Mouse (Mus musculus): Measurements from ENCODE around the gene Polr3gl. TPM values are rescaled to one million over a fixed set of nuclear protein-coding genes. Genes with fewer than 3 reads are reported as not detected.

Polr3gl gene
- polyA plus RNA-seq, 1 experiment from 2014 or later, result 20.5 TPM

DNA sequence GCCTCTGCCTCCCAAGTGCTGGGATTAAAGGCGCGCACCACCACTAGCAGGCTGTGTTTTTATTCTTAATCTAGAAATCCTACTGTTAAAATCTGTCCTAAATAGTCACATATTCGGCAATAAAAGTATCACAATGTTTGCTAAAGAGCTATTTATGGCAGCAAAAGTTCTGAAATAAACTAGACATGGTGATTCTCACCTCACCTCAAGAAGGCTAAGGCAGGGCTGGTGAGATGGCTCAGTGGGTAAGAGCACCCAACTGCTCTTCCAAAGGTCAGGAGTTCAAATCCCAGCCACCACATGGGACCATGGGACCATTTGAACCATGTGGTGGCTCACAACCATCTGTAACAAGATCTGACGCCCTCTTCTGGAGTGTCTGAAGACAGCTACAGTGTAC, 3.3 kb downstream of the Polr3gl start:
- no peak overlapping the region for H3K27ac ChIP-seq (ENCODE audit: low read depth, low read length)

GRCm38 (mm10) chr3:96583386-96583785, 10.6 kb downstream of the Polr3gl start:
- peaks cover 3% of the 10 kb centered on the region; the same call in 1 of the 2 replicates for H3K4me1 ChIP-seq (ENCODE audit: control insufficient read depth, insufficient read depth, low read length)
- no peaks in the 10 kb centered on the region for H3K9me3 ChIP-seq (ENCODE audit: control insufficient read depth, low read length)
- H3K27ac ChIP-seq (ENCODE audit: low read depth, low read length), result no peak overlapping the region
- no peak for ATAC-seq (ENCODE audit: low read depth)
- H3K36me3 ChIP-seq (ENCODE audit: control insufficient read depth, insufficient read depth, low read length), result no peaks in the 10 kb centered on the region
- H3K27me3 ChIP-seq (ENCODE audit: control insufficient read depth, insufficient read depth, low read length), result no peaks in the 10 kb centered on the region
- 91% methylated on average over 5 of the region's 5 CpGs for WGBS
- H3K9ac ChIP-seq (replicated peaks; ENCODE audit: low read depth, low read length), result no peak overlapping the region
- no peak overlapping the region for H3K4me3 ChIP-seq (ENCODE audit: low read depth, low read length)
- H3K4me2 ChIP-seq (ENCODE audit: low read depth, low read length), result no peak overlapping the region

More for the DNA sequence above, 3.3 kb downstream of the Polr3gl start:
- H3K4me2 ChIP-seq (ENCODE audit: low read depth, low read length), result no peak overlapping the region
- no peak overlapping the region for H3K4me3 ChIP-seq (ENCODE audit: low read depth, low read length)
- peaks cover 10% of the 10 kb centered on the region for H3K4me1 ChIP-seq (ENCODE audit: control insufficient read depth, insufficient read depth, low read length)
- 85% methylated on average over 4 of the region's 4 CpGs for WGBS
- no peaks in the 10 kb centered on the region for H3K36me3 ChIP-seq (ENCODE audit: control insufficient read depth, insufficient read depth, low read length)
- H3K9ac ChIP-seq (replicated peaks; ENCODE audit: low read depth, low read length), result no peak overlapping the region
- no peaks in the 10 kb centered on the region for H3K9me3 ChIP-seq (ENCODE audit: control insufficient read depth, low read length)
- no peaks in the 10 kb centered on the region for H3K27me3 ChIP-seq (ENCODE audit: control insufficient read depth, insufficient read depth, low read length)
- ATAC-seq (ENCODE audit: low read depth), result no peak

DNA sequence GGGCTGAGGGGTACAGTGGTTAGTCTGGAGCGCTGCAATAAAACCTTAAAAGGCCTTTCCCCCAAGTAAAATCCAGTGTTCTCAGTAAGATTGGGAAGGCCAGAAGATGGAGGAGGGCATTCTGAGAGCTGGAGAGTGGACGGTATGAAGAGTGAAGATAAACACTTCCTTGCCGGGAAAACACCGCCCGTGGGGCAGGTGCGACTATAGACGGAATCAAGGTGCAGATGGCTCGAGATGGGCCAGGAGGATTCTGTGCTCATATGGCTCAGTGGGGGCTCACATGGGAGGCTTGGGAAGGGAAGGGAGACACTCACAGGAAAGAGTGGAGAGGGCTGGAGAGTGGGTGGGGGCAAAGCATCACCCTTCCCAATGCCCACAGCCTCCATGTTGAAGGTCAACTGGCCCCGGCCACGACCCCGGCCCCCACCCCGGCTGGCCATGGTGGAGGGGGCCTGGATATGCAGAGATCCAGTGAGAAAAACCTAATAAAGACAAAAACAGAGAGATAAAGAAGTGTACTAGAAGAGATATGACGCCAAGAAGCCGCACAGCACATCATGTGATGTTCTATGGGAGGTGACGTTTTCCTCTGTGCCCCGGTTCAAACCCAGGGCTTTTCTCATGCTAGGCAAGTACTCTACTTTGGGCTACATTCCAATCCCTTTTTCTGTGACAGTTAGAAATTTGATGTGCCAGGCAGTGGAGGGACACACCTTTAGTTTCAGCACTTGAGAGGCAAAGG, 12.0 kb downstream of the Polr3gl start:
- Histone ChIP-seq H3K27me3 (ENCODE audit: control insufficient read depth, insufficient read depth, low read length) (no peaks in the 10 kb centered on the region), H3K36me3 (ENCODE audit: control insufficient read depth, insufficient read depth, low read length) (no peaks in the 10 kb centered on the region), H3K9me3 (ENCODE audit: control insufficient read depth, low read length) (no peaks in the 10 kb centered on the region), H3K9ac (replicated peaks; ENCODE audit: low read depth, low read length) (no peak overlapping the region), H3K4me1 (ENCODE audit: control insufficient read depth, insufficient read depth, low read length) (peaks cover 7% of the 10 kb centered on the region), H3K27ac (ENCODE audit: low read depth, low read length) (no peak overlapping the region), H3K4me3 (ENCODE audit: low read depth, low read length) (no peak overlapping the region), H3K4me2 (ENCODE audit: low read depth, low read length) (no peak overlapping the region)
- no peak for ATAC-seq (ENCODE audit: low read depth)
- WGBS, result 86% methylated on average over 16 of the region's 16 CpGs

GRCm38 (mm10) chr3:96581141-96581540, 12.8 kb downstream of the Polr3gl start:
- no peaks in the 10 kb centered on the region for H3K36me3 ChIP-seq (ENCODE audit: control insufficient read depth, insufficient read depth, low read length)

DNA sequence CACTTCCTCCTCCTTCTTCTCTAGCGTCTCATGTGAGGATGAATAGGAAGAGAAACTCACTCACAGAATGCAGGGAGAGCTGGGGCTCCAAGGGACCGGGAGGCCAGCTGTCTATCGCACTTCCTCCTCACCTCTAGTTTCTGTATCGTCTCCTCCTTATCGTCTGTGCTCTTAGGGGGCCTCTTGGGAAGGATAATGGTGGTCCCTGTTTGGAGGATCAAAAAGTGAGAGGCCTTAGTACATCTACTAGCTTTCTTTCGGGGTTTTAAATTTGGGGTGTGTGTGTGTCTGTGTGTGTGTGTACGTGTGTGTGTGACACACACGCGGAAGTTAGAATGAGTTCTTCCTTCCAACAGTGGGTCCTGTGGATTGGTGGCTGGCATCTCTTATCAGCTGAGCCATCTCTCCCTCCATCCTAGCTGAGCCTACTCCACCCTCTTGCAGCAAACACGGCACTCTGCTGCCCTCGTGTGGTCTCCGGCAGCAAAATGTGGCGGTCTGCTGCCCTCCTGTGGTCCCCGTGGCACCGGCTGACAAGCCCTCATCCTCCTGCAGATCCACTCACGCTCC, 14.0 kb downstream of the Polr3gl start:
- H3K27me3 ChIP-seq (ENCODE audit: control insufficient read depth, insufficient read depth, low read length), result no peaks in the 10 kb centered on the region
- H3K4me1 ChIP-seq (ENCODE audit: control insufficient read depth, insufficient read depth, low read length), result peaks cover 13% of the 10 kb centered on the region
- H3K4me3 ChIP-seq (ENCODE audit: low read depth, low read length), result 0 out of 2 replicates have a peak overlapping the region, but pooled peaks have one; percentile 19
- peak; percentile 72 for ATAC-seq (ENCODE audit: low read depth)
- H3K9me3 ChIP-seq (ENCODE audit: control insufficient read depth, low read length), result no peaks in the 10 kb centered on the region
- 0 out of 2 replicates have a peak overlapping the region, but pooled peaks have one; percentile 16 for H3K27ac ChIP-seq (ENCODE audit: low read depth, low read length)
- H3K9ac ChIP-seq (replicated peaks; ENCODE audit: low read depth, low read length), result peak overlapping the region; percentile 11; the same call in 1 of the 2 replicates
- H3K36me3 ChIP-seq (ENCODE audit: control insufficient read depth, insufficient read depth, low read length), result no peaks in the 10 kb centered on the region
- WGBS, result 10% methylated on average over 16 of the region's 16 CpGs
- peak overlapping the region; percentile 51 for H3K4me2 ChIP-seq (ENCODE audit: low read depth, low read length)

More at GRCm38 (mm10) chr3:96581141-96581540, 12.8 kb downstream of the Polr3gl start:
- WGBS, result 58% methylated on average over 6 of the region's 6 CpGs
- Histone ChIP-seq H3K9ac (replicated peaks; ENCODE audit: low read depth, low read length) (no peak overlapping the region), H3K4me2 (ENCODE audit: low read depth, low read length) (no peak overlapping the region), H3K4me1 (ENCODE audit: control insufficient read depth, insufficient read depth, low read length) (peaks cover 12% of the 10 kb centered on the region), H3K4me3 (ENCODE audit: low read depth, low read length) (no peak overlapping the region), H3K27ac (ENCODE audit: low read depth, low read length) (no peak overlapping the region), H3K9me3 (ENCODE audit: control insufficient read depth, low read length) (no peaks in the 10 kb centered on the region), H3K27me3 (ENCODE audit: control insufficient read depth, insufficient read depth, low read length) (no peaks in the 10 kb centered on the region)
- no peak for ATAC-seq (ENCODE audit: low read depth)

DNA sequence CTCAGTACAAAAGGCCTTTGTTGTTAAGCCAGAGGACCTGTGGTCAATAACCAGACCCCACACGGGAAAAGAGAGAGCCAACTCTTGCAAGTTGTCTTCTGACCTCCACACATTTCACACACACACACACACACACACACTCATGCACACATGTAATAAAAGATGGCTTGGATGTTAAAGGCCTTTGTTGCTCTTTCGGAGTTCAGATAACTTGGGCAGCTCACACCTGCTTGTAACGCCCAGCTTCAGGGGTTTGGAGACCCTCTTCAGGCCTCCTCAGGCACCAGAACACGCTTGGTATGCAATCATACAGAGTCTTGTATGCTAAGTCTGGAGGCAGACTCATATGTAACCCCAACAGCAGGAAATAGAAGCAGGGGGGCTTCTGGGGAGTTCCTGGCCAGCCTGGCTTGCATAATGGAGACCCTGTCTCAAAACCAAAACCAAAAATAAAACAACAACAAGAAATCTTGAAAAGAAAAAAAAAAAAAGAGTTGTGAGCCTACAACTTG, 14.7 kb downstream of the Polr3gl start:
- no peak overlapping the region for H3K27ac ChIP-seq (ENCODE audit: low read depth, low read length)
- H3K36me3 ChIP-seq (ENCODE audit: control insufficient read depth, insufficient read depth, low read length), result no peaks in the 10 kb centered on the region
- H3K9ac ChIP-seq (replicated peaks; ENCODE audit: low read depth, low read length), result no peak overlapping the region
- no peaks in the 10 kb centered on the region for H3K9me3 ChIP-seq (ENCODE audit: control insufficient read depth, low read length)
- H3K27me3 ChIP-seq (ENCODE audit: control insufficient read depth, insufficient read depth, low read length), result no peaks in the 10 kb centered on the region
- peaks cover 13% of the 10 kb centered on the region for H3K4me1 ChIP-seq (ENCODE audit: control insufficient read depth, insufficient read depth, low read length)
- ATAC-seq (ENCODE audit: low read depth), result no peak
- no peak overlapping the region for H3K4me2 ChIP-seq (ENCODE audit: low read depth, low read length)
- WGBS, result 75% methylated on average over 4 of the region's 4 CpGs
- no peak overlapping the region for H3K4me3 ChIP-seq (ENCODE audit: low read depth, low read length)

DNA sequence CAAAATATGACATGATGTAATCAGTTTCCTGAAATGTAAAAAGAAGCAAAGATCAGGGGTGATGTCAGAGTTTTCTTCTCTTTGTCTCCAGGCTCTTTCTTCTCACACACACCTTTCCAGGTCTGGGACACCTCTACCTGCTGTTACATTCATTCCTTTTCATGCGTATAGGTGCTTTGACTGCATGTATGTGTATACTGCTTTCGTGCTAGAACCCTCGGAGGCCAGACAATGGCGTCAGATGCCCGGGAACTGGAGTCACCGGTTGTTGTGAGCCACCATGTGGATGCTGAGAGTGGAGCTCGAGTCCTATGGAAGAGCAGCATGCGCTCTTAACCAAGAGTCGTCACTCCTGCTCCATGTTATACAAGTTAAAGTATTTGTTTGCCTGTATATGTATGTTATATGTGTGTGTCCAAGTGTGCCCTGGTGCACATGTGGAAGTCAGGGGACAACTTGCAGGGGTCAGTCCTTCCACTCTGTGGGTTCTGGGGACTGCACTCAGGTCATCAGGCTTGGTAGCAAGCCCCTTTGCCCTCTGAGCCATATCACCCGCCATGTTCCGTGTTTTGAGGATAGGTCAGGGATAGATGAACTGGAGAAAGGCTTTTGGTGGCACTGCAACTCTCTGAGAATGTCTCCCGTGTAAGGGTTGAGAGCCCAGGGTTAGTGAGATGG, 15.3 kb downstream of the Polr3gl start:
- H3K36me3 ChIP-seq (ENCODE audit: control insufficient read depth, insufficient read depth, low read length), result no peaks in the 10 kb centered on the region
- H3K4me1 ChIP-seq (ENCODE audit: control insufficient read depth, insufficient read depth, low read length), result peaks cover 13% of the 10 kb centered on the region
- H3K9me3 ChIP-seq (ENCODE audit: control insufficient read depth, low read length), result no peaks in the 10 kb centered on the region
- no peak overlapping the region for H3K4me2 ChIP-seq (ENCODE audit: low read depth, low read length)
- 78% methylated on average over 12 of the region's 12 CpGs for WGBS
- no peak for ATAC-seq (ENCODE audit: low read depth)
- H3K9ac ChIP-seq (replicated peaks; ENCODE audit: low read depth, low read length), result no peak overlapping the region
- H3K27me3 ChIP-seq (ENCODE audit: control insufficient read depth, insufficient read depth, low read length), result no peaks in the 10 kb centered on the region
- no peak overlapping the region for H3K4me3 ChIP-seq (ENCODE audit: low read depth, low read length)
- H3K27ac ChIP-seq (ENCODE audit: low read depth, low read length), result no peak overlapping the region

DNA sequence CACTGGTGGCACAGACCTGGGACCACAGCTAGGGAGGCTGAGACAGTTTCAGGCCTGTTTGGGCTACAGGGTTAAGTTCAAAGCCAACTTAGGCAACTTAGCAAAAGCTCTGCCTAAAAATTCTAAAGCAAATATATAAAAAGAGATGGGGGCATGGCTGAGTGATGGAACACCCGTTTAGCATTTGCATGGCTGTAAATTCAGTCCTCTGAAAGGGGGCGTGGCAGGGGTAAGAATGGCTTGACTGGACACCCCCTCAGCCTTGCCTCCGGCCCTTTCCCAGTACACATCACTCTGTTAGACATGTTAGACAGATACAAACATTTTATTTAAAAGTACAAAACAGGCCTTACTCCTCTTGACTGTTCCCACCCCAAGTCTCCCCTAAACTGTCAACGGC, 16.4 kb downstream of the Polr3gl start:
- Histone ChIP-seq H3K27ac (ENCODE audit: low read depth, low read length) (peak overlapping the region; percentile 74), H3K36me3 (ENCODE audit: control insufficient read depth, insufficient read depth, low read length) (no peaks in the 10 kb centered on the region), H3K9me3 (ENCODE audit: control insufficient read depth, low read length) (no peaks in the 10 kb centered on the region), H3K4me1 (ENCODE audit: control insufficient read depth, insufficient read depth, low read length) (peaks cover 13% of the 10 kb centered on the region), H3K27me3 (ENCODE audit: control insufficient read depth, insufficient read depth, low read length) (no peaks in the 10 kb centered on the region), H3K4me2 (ENCODE audit: low read depth, low read length) (no peak overlapping the region), H3K4me3 (ENCODE audit: low read depth, low read length) (no peak overlapping the region), H3K9ac (replicated peaks; ENCODE audit: low read depth, low read length) (no peak overlapping the region)
- 43% methylated on average over 4 of the region's 4 CpGs for WGBS
- ATAC-seq (ENCODE audit: low read depth), result no peak

Measured in neural tube, embryonic 14.5 days (tissue).